Mouse (Mus musculus) right cerebral cortex, postnatal 4 days (tissue): ENCODE data around the gene Trpm7.
"Not testable (repeated sequence)": the region's sequence is repeated elsewhere in the genome, so short reads cannot be mapped to it uniquely, and the experiment has no call there.

ENCODE experiments used
- DNase-seq: peaks from one replicate; pipeline ENCODE4 v3.0.0-alpha.2; 2022

Gene Trpm7

DNA sequence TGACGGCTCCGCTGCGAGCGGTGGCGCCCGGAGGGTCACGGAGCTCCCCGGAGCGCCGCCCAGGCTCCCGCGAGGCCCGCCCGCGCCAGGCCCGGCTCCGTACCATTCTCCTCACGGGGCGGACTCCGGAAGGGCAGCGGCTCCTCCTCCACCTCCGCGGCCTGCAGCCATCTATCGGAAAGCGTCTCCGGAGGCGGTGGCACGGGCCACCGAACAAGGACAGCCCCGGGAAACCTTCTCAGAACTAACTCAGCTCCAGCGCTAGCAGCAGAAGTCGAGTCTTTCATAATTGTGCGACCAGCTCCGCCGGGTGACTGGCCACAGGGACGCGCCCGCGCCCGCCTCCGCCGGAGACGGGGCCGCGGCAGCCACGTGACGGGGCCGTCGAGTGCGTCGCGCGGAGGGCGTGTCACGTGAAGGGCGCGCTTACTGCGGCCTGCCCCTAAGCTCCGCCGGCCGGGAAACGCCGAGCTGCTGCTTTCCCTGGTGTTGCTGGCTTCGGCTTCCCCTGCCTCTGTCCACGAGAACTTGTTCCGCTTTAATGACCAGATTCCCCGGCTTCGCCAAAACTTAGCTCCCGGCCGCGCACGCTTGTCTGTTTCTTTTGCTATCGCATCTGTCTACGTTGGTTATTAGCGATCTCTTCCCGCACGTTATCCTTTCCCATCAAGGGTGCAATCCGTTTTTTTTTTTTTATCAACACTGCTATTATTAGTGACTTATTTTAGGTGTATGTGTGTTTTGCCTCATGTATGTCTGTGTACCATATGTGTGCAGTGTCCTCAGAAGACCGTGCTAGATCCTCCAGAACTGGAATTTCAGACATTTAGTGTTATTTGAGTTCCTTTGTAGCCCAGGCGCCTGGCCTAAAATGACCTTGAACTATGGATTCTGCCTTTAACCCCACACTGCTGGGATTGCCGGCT lies at the start of gene Trpm7:
Gene Trpm7 (minus strand): TSS at position 360 of the 926 bp plus-strand sequence.
- peak; percentile 86 for DNase-seq

DNA sequence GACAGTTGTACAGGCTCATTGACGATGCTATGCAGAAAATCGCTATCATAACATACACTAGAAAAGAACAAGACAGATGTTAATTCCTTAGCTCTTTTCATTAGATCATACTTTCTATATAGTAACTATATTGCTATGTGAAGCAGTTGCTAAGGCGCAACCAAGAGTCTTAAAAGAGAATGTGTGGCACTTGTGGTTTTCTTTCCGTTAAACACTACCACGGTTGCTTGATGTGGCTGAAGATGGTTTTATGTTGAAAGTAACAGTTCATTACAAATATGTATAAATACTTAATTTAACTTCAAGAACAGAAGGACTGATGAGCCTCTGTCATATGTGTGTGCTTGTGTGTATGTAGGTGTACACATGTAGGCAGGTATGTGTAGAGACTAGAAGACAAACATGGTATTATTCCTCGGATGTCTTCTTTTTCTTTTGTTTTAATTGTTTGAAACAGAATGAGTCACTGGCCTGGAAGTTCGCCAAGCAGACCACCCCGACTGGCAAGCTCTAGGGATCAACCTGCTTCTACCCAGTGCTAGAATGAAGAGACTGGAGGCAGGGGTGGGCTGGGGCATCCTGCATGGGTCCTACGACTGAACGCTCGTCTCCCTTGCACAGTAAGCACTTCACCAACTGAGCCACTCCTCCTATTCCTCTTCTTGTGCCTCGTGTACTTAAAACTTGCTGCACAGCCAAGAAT lies 44.5 kb upstream of the Trpm7 start:
- DNase-seq: peak; percentile 4

DNA sequence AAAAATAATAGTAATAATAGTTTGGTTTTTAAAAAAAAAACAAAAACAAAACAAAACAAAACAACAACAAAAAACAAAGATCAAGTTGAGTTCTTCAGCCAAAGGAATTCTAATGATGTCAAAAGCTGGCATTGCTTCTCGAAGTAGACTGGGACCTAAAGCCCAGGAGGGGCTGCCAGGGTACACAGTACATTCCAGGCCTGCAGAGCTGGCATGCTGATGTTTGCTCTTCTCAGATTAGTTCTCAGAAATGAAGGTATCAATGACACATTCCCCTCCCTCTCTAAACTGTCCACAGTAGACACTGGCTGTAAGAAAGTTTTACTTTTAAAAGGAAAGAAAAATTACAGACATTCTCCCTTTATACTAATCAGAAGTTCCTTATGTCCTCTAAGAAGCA lies 40.2 kb upstream of the Trpm7 start:
- DNase-seq: no peak

DNA sequence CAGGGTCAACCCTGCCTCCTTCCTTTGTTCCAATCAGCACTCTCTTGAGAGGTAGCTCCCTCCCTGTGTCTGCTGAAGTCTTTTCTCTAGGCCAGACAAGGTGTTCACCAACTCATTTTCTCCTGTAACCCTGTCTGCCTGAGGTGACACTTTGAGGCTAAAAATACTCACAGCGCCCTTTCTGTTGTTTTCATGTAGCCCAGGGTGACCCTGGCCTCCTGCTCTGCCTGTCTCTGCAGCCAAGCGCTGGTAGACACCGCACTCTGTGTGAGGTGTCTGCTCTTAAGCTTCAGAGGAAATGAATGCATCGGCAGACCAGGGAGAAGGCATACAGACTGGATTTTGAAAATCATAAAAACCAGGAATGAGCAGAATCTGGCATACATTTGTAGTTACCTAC lies 38.1 kb upstream of the Trpm7 start:
- DNase-seq: no peak

DNA sequence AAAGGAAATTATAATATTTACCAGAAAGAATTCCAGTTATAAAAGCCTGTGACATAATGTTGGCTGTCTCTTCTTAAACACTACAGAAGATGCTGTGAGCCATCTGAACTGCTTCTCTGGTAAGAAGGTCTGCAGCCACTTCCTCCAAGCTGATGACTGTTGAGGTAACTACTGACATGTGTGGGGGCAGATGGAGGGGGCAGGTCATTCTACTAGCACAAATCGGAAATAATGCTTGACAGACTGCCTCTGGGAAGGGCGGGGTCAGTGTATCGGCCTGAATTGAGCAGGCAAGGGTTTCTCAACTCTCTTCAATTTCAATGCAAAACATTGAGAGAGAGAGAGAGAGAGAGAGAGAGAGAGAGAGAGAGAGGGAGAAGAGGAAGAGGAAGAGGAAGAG lies 28.1 kb upstream of the Trpm7 start:
- no peak for DNase-seq

DNA sequence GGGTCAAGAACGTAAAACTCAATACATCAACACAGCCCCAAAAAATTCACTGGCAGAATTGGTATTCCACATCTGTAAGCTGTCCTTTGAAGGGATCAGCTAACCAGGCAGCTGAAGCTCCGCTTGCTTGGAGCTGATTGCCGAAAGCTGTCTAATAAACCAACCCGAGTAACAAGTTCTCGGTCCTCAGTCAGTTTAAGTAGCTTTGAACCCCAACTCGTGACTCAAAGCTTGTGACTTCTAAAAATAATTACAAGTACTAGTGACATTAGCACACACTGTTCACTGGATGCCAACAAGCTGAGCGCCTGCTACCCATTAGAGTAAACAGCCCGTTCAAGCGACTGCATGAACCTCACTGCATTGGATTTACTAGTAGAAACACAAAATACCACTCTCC lies 21.5 kb upstream of the Trpm7 start:
- no peak for DNase-seq

DNA sequence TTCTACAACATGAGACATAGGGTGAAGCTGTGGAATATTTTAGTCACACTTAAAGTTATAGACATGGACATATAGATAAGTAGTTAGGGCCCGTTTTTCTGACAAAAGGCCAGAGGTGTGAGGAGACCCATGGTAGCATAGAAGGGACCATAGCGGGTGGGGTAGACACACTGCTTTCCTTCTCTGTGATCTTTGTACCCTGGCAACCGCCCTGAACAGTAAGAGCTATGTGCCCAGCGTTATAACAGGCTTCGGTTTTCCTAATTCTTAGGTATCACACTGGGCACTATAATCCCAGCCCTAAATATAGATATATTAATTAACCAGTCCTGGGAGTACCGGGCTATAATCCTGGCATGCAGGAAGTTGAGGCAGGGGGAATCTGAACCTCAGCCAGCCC lies 20.9 kb upstream of the Trpm7 start:
- no peak for DNase-seq

DNA sequence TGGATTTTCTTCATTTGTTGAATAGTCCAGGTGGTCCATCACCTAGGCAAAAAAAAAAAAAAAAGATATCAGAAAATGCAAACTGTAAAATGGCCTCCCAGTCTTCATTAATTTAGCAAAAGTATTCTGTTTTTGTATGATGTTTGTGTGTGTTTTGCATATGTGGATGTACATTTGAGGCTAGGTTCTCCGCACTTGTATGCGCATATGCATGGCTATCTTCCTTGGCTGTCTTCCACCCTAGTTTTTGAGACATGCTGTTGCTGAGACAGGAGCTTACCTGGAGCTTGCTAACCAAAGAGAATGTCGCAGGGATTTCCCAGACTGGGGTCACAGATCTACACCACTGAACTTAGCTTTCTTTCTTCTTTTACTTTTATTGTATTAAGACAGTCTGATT lies 18.2 kb upstream of the Trpm7 start:
- no peak for DNase-seq

DNA sequence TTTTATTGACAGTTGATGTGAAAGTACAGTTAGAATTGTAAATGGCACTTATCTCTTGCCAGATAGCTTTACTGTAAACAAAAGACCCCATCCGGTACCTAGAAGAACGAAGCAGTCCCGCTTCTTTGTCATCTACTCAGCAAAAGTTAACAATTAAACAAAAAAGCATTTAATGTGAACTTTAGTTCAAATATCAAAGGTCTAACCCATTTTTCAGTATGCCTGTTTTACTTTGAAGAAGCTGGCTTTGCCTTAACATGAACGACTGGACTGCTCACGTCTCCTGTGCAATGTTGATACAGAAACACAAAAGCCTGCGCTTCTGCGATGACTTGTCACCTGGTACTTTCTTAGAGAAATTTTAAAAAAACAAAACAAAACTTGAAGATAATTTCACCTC lies 16.3 kb upstream of the Trpm7 start:
- DNase-seq: no peak

DNA sequence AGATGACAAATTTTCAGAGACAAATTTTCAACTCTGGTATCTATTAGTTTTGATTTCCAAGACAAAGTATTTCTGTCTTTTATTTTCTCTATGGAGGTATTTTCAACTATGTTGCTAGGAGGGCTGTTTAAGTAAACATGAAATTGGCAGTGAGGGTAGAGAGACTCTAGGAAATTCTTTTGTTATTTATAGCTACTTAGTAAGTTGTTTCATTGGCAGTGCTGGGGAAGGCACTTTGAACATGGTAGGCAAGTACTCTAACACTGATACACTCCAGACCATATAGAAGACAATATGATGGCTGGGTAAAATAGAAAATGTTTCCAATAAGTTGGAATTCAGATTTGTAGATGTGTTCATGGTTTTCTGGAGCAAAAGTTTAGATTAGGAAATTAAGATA lies 15.7 kb upstream of the Trpm7 start:
- DNase-seq: no peak

DNA sequence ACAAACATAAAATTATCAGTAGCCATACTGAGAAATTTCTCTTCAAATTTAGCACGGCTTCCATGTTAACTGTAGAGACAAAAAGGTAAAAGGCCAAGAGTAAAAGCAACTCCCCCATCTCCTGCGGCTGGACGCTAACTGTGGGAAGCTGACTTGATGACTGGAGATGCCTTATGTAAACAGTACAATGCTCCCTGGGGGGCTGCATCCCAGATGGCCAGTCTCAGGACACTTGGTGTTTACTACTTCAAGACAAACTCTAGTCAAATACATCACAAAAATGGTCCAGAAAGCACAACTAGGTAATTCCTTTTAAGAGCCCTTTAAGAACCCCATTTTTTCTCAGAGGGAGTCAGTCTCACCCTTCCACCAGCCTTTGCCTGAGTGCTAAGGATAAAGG lies 11.1 kb upstream of the Trpm7 start:
- no peak for DNase-seq

DNA sequence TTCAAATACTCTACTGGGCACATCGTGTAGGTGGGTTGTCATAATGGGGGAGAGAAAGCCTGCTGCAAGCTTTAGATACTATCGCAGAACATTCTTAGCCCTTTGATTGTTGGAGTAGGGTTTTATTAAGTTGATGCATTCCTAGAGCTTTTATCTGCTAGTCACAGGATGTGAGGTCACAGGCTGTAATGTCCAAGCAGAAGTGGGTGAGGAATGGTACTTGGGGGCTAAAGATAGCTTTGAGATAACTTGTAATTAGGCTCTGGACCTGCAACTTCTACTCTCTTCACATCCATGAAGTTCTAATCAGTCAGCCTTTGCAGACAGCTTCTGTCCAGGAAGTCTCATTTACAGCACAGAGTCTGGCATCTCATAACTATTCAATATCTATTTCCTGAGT lies 9.8 kb upstream of the Trpm7 start:
- no peak for DNase-seq

DNA sequence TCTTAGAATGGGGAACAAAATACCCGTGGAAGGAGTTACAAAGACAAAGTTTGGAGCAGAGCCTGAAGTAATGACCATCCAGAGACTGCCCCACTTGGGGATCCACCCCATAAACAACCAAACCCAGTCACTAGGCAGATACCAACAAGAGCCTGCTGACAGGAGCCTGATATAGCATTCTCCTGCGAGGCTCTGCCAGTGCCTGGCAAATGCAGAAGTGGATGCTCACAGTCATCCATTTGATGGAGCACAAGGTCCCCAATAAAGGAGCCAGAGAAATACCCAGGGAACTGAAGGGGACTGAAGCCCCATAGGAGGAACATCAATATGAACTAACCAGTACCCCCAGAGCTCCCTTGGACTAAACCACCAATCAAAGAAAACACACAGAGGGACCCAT lies 6.7 kb upstream of the Trpm7 start:
- not testable (repeated sequence) for DNase-seq

DNA sequence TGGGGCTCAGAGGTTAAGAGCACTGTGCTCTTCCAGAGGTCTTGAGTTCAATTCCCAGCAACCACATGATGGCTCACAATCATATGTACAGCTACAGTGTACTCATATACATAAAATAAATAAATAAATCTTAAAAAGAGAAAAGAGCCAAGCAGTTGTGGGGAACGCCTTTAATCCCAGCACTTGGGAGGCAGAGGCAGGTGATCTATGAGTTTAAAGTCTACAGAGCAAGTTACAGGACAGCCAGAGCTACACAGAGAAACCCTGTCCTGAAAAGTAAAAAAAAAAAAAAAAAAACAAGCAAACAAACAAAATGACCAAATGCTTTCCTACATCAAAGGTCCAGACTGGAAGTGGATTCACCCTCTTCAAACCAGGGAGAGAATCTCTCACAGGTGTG lies 2.0 kb upstream of the Trpm7 start:
- no peak for DNase-seq

DNA sequence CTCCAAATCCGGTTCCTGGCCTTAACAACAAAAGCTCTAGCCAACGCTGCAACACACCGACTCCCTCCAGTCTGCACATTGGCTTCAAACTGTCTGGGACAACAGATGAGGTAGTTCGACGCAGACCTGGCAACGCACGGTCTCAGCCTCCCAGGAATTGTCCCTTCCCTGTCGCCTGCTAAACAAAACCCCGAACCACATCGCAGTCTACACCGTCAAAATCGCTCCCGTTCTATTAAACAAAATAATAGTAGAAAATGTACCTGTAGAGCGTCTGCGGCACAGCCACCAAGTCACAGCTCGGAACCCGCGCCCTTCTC lies 554 bp downstream of the Trpm7 start:
- DNase-seq: no peak

DNA sequence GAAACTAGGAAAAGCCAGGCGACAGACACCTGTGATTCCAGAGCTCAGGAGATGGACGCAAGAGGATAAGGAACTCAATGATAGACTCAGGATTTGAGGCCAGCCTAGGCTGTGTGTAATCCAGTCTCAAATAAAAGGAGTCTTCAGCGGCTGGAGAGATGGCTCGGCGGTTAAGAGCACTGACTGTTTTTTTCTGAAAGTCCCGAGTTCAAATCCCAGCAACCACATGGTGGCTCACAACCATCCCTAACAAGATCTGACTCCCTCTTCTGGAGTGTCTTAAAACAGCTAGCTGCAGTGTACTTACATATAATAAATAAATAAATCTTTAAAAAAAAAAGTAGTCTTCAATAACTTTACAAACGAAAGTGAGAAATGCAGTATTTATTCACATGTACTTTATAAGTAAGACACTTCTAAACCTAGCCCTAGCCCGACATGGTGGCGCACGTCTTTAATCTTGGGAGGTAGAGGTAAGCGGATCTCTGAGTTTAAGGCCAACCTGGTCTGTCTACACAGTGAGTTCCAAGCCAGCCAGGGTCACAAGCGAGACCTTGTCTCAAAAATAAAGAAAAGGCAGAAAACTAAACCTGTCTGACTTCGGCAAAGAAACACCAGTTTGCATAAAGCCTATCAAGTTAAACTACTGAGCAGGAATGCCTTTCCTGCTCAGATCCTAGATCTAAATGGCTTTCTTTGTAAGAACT lies 1.1 kb downstream of the Trpm7 start:
- peak; percentile 2 for DNase-seq

DNA sequence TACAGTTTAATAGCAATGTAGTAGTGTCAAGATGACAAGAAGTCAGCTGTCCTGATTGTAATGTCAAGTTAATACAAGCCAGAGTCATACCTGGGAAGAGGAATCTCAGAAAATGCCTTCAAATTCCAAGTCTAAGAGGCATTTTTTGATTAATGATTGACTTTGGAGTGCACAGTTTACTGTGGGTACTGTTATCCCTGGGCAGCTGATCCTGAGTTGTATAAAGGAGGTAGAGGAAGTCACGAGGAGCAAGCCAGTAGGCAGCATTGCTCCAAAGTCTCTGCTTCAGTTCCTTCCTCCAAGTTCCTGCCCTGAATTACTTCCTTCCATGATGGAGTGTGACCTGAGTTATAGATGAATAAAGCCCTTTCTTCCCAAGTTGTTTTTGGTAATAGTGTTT lies 9.7 kb downstream of the Trpm7 start:
- DNase-seq: no peak

DNA sequence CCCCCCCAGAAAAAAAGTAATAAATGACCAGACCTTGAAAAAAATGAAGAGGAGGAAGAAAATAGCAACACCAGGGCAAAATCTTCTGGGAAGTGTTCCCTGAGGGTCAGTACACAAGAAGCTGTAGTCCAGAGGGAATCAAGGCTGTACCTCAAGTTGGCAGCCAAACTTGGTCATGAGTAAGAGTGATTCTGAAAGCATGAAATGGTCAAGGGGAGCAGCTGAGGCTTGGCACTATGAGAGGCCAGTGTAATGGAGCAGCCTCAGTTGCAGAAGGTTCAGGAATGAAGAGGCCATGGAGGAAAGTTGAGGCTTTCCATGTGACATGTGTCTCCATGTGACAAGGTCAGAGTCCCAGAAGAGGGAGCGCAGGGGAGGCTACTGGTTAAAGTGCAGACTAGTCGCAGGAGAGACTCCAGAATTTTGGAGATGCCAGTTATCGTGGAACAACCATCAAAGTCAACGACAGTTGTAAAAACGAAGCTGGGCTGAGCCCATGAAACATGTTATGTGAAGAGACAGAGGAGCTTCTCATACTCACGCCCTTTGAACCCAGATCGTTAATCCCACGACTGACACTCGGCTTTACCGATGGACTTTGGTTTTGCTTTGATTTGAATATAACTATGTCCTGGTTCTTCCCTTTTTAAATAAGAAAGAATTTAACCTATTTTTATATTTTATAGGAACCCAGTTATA lies 10.4 kb downstream of the Trpm7 start:
- DNase-seq: no peak

DNA sequence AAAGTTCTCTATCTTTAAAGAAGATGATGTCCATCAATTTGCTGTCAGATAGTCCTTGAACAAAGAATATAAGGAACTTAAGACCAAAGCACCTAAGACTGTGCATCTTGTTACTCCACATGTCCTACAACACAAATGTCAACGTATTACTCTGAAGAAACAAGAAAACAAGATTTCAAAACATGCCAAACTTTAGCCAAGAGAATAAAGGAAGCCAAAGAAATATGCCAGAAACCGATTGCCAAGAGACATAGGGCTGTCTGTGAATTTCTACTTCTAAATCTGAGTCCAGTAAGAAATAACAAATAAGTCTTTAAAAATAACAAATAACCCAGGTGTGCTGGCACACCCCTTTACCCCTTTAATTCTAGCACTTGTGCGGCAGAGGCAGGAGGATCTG lies 11.0 kb downstream of the Trpm7 start:
- DNase-seq: no peak

DNA sequence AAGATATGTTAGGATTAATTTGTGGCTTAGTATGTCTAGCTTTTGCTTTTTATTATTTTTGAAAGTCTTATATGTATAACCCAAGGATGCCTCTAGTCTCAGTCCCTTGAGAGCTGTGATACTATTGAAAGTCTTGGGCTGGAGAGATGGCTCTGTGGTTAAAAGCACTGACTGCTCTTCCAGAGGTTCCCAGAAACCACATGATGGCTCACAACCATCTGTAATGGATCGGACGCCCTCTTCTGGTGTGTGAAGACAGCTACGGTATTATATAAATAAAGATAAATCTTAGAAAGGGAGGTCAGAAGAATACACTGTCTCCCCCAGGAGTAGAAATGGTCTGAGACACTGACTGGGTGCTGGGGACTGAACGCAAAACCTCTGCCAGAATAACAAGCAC lies 31.3 kb downstream of the Trpm7 start:
- no peak for DNase-seq

DNA sequence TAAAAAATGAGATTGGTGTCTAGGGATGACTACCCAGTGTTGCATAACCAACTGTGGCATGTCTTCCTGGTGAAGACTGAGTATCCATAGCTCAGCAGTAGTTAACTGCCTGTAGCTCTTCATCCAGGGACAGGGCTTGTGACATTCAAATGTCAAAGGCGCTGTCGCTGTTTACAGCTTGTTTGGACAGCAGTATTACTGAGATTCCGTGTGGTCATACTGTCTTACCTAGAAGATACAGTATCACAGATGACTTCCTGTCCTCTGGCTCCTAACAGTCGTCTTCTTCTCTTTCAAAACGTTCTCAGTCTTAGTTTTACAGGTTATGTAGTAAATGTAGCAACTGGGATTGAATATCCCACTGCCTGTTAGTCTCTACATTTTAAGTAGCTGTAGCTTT lies 37.2 kb downstream of the Trpm7 start:
- no peak for DNase-seq

DNA sequence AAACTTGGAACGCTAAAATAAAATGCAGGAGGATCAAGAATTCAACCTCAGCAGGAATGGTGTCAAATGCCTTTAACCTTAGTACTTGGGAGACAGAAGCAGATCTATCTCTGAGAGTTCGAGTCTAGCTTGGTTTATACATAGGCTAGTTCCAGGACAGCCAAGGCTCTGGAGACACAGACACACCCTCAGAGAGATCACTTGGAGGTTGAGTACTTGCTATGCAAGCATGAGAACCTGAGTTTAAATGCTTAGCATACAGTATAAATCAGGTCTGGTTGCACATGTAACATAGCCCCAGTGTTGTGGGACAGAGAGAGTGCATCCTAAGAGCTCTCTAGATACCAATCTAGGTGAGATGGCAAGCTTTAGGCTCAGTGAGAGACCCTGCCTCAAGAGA lies 58.6 kb downstream of the Trpm7 start:
- no peak for DNase-seq

DNA sequence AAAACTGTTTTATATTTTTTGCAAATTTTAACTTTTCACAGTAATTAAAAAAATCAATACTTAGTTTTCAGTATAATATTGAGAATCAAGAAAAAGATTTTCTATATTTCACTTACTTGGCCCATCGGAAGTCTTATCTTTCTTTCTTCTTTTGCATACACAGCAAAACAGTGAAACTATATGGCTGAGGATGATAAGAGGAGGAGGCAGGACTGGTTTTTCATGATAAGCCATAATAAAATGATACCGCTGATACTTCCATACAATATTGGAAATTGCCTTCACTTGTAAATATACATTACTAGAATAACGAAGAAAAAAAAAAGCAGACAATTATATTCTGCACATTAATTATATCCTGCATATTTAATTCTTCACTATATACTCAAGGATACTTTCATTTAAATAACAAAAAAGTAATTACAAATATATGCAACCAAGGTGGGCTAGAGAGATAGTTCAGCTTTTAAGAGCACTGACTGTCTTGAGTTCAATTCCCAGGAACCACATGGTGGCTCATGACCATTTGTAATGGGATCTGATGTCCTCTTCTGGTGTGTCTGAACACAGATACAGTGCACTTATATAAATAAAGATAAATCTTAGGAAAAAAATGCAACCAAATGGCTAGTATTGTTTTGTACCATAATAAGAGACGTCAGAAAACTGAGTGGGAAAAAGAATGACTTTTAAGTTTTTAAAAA lies 59.2 kb downstream of the Trpm7 start:
- no peak for DNase-seq
